Mouse (Mus musculus) stomach, embryonic 14.5 days (tissue): ENCODE measurements around the gene Gm572. TPM values are rescaled to one million over a fixed set of nuclear protein-coding genes. Genes with fewer than 3 reads are reported as not detected.
A peak's percentile ranks its signal among the peaks of the same experiment; 100 is the strongest.

Source experiments
- ATAC-seq: fragments of 200-750 bp; cut with Nextera tagmentation; 2 replicates; pipeline ENCODE4 v1.8.0; 2017; ENCODE audit warnings: low read depth, moderate TSS enrichment; ENCODE audit not compliant: insufficient number of reproducible peaks, insufficient read depth, low FRiP score
- H3K27ac ChIP-seq: fragments of 300-500 bp; sonication (generic); 2 replicates; pipeline ENCODE4 v1.5.1; 2014; ENCODE audit warnings: mild to moderate bottlenecking, low read length, moderate library complexity, mixed read lengths
- H3K27me3 ChIP-seq: fragments of 300-500 bp; sonication (generic); 2 replicates; pipeline ENCODE4 v1.6.1; 2014; ENCODE audit warnings: low read length, control low read depth, mixed read lengths; ENCODE audit not compliant: control insufficient read depth, insufficient read depth
- H3K36me3 ChIP-seq: fragments of 300-500 bp; sonication (generic); 2 replicates; pipeline ENCODE4 v1.6.1; 2014; ENCODE audit warnings: mild to moderate bottlenecking, control low read depth, low read length, moderate library complexity, mixed read lengths; ENCODE audit not compliant: control insufficient read depth, insufficient read depth
- H3K4me1 ChIP-seq: fragments of 300-500 bp; sonication (generic); 2 replicates; pipeline ENCODE4 v1.6.1; 2014; ENCODE audit warnings: low read length, control low read depth, mixed read lengths; ENCODE audit not compliant: control insufficient read depth, insufficient read depth
- H3K4me2 ChIP-seq: fragments of 300-500 bp; sonication (generic); replicated peaks from 2 replicates; pipeline ENCODE4 v1.6.1; 2014; ENCODE audit warnings: low read depth, low read length, control low read depth
- H3K4me3 ChIP-seq: fragments of 300-500 bp; sonication (generic); 2 replicates; pipeline ENCODE4 v1.5.1; 2014; ENCODE audit warnings: low read depth, low read length, control low read depth
- H3K9ac ChIP-seq: fragments of 300-500 bp; sonication (generic); replicated peaks from 2 replicates; pipeline ENCODE4 v1.6.1; 2014; ENCODE audit warnings: low read depth, mild to moderate bottlenecking, control low read depth, low read length, moderate library complexity, mixed read lengths
- H3K9me3 ChIP-seq: fragments of 300-500 bp; sonication (generic); 2 replicates; pipeline ENCODE4 v1.6.1; 2016; ENCODE audit warnings: low read depth, low read length, control low read depth; ENCODE audit not compliant: control insufficient read depth
- WGBS: fragments of 180-500 bp; shearing (Covaris S2); extraction: QIAGEN DNeasy Blood & Tissue Kit; methylation state at CpG from one replicate; pipeline ENCODE4 v1.1.7; 2014; 5-methylcytosine and 5-hydroxymethylcytosine counted together
- polyA plus RNA-seq: library from polyadenylated mRNA; unstranded; fragments of >200 nt; fragmentation: Nextera tagmentation; extraction: Ambion mirVana; gene quantifications from 2 replicates; pipeline ENCODE4 v1.2.1, GENCODE M21; 2014

The Gm572 gene
- polyA plus RNA-seq, 1 experiment from 2014 or later: not detected

DNA sequence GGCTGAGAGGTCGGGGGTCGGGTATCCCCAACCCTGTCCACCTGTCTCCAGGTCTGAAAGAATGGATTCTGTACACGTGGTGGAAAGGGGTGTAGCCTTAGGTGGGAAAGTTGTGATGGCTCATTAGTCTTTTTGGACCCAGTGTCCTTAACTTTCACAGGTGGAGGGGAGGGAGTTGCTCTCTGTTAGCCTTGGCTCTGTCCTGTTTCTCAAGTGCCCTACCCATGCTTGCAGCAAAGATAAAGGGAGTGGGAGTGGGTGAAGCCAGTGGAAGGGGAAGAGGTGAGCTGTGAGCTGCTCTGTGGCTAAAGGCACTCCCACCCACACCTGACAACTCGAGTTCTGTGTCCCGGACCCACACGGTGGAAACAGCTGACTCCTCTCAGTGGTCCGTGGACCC lies 20.2 kb downstream of the Gm572 start:
- Histone ChIP-seq H3K4me2 (no peak overlapping the region), H3K9ac (no peak overlapping the region), H3K4me3 (no peak overlapping the region), H3K27ac (no peak overlapping the region), H3K36me3 (no peaks in the 10 kb centered on the region), H3K9me3 (no peaks in the 10 kb centered on the region), H3K27me3 (no peaks in the 10 kb centered on the region), H3K4me1 (no peaks in the 10 kb centered on the region)
- WGBS: 46% methylated on average over 7 of the region's 7 CpGs
- ATAC-seq: no peak

DNA sequence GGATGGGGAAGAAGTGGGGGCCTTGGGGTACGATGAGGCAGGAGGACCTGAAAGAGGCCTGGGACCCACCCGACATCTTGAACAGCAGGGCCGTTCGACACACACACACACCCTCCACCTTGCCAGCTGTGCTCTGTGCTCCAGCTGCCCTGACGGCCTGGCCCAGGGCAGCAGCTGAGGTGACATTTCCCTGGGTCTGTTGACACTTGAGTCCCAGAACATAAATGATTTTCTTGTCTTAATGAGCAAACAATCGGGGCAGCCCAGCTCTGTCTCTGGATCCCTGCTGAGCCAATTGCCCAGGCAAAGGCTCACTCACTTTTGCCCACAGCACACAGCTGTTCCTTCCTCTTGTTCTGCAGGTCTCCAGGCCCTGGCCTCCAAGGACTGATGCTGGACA lies 20.9 kb downstream of the Gm572 start:
- ATAC-seq: no peak
- Histone ChIP-seq H3K4me3 (no peak overlapping the region), H3K4me2 (no peak overlapping the region), H3K27ac (no peak overlapping the region), H3K9me3 (no peaks in the 10 kb centered on the region), H3K9ac (no peak overlapping the region), H3K27me3 (no peaks in the 10 kb centered on the region), H3K36me3 (no peaks in the 10 kb centered on the region), H3K4me1 (no peaks in the 10 kb centered on the region)
- WGBS: 41% methylated on average over 6 of the region's 6 CpGs

DNA sequence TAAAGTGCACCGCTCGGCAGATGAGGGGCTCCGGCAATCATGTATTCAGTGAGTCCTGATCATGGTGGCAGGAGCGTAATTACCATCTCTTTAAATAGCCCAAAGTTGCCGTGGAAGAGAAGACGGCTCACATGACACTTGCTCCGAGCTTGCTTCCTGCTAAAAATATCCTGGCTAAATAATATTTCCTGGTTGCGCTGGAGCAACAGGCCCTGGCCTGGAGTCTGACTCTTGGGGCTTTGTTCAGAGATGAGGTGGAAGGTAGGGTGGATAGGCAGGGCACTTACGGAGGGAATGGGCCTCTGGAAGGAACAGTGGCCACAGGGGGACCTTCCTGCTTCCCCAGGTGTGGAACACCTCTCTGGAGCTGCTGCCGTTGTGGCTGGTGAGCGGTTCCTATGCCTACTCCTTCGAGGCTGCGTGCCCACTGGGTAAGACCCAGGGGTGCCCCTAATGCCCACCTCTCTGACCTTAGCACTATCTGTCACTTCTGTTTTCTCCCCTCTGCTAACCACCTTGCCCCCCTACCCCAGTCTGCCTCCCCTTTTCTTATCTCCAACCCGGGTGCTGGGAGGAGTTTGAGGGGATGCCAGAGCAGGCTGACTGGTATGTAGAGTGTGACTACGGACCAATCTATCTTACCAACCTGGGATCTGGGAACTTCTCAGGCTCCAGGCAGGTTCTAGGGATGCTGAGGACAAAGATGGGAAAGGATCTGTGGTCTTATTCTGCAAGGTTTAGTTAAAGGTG lies 24.1 kb downstream of the Gm572 start:
- Histone ChIP-seq H3K36me3 (no peaks in the 10 kb centered on the region), H3K4me2 (no peak overlapping the region), H3K27ac (no peak overlapping the region), H3K9ac (no peak overlapping the region), H3K4me1 (peaks cover 6% of the 10 kb centered on the region; the same call in 1 of the 2 replicates), H3K27me3 (no peaks in the 10 kb centered on the region), H3K9me3 (no peaks in the 10 kb centered on the region), H3K4me3 (no peak overlapping the region)
- WGBS: 76% methylated on average over 15 of the region's 15 CpGs
- no peak for ATAC-seq

DNA sequence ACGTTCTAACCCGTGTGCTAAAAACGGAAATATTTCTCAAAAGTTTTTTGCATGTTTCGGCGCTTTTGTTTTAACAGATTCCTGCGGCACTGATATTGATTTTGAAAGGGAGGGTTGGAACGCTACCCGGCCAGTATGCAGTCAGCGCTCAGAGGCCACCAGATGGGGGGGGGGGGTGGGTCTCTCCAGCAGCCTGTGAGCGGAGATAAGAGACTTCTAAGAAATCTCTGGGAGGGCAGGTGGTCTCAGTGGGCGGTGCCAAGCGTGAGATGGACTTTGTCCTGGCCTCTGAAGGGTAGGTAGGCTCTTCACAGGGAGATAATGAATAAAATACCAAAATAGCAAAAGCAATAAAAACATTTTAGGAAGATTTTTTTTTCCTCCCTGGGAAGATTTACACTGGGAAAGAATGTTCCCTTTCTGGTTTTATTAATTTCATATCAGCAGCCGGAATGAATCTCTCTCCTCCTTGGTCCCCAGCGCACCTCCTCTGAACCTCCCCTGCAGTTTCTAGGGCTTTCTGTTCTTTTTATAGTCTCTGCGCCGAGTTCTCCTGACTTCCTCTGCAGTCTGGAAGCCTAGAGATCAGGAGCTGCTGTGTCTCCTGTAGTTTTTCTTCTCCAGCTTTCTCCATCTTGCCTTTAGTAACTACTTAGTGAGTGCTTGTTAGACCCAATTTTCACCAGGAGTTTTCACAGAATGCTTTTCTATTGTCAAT lies 28.3 kb downstream of the Gm572 start:
- Histone ChIP-seq H3K4me3 (no peak overlapping the region), H3K4me1 (peaks cover 18% of the 10 kb centered on the region), H3K9ac (no peak overlapping the region), H3K4me2 (no peak overlapping the region; the same call in 1 of the 2 replicates), H3K27ac (no peak overlapping the region), H3K27me3 (no peaks in the 10 kb centered on the region), H3K9me3 (no peaks in the 10 kb centered on the region), H3K36me3 (no peaks in the 10 kb centered on the region)
- no peak for ATAC-seq
- 26% methylated on average over 16 of the region's 16 CpGs for WGBS

DNA sequence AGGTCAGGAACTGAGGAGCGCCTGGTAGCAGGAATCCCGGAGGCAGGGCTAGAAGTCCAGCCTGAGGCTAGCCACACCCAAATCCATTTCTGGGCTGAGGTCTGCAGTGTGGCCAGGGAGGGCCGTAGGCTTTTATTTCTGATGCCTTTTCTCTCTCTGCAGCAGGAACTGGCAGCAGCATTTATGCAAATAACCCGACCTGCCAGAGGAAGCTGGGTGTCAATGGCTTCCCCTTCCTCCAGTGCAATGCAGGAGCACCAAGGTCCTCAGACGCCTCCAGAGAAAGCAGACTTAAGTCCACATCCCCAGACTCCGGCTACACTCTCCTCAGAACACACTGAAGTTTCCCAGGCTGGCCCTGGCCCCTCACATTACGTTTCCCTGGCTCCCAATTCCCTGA lies 31.9 kb downstream of the Gm572 start:
- no peak overlapping the region for H3K9ac ChIP-seq
- no peaks in the 10 kb centered on the region for H3K27me3 ChIP-seq

DNA sequence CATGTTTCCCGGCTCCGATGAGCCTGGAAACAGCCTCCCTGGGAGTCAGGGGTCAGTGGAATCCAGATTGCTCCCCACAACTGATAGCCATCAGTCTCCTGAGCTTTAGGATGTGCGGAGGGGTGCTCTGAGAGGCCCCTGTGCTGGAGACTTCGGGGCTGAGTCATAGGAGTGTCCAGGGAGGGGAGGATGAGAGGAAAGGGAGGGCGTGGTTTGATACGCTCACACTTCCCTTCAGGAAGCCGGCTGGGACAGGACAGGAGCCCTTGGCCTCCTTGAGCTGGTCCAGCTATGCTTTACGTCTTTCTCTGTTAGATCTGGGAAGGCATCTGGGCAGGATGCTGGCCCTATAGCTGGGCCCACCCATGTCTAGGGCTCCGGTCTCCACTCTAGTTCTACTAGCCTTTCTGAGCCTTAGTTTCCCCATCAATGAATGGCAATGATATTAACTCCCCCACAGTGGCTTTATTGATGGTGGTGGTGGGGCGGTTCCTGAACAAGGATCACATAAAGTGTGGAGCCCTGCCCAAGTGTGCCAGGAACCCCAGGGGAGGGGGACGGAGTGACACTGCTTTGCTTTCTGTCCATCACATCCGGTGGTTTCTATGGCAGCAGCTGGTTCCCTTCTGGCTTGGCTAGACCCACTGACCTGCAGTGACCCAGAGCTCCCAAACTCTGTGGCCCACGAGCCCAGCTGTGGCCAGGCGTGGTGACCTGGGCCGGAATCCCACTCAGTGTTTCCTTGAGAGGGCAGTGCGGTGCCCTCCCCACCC lies 33.3 kb downstream of the Gm572 start:
- H3K27me3 ChIP-seq: no peaks in the 10 kb centered on the region
- H3K9me3 ChIP-seq: no peaks in the 10 kb centered on the region
- no peak overlapping the region for H3K27ac ChIP-seq
- H3K4me1 ChIP-seq: peaks cover 21% of the 10 kb centered on the region
- peak; percentile 46 for ATAC-seq
- no peak overlapping the region for H3K9ac ChIP-seq
- no peak overlapping the region for H3K4me3 ChIP-seq
- H3K4me2 ChIP-seq: no peak overlapping the region
- H3K36me3 ChIP-seq: no peaks in the 10 kb centered on the region
- whole genome bisulfite sequencing: 36% methylated on average over 16 of the region's 16 CpGs

More for the DNA sequence above, 31.9 kb downstream of the Gm572 start:
- Histone ChIP-seq H3K4me1 (peaks cover 26% of the 10 kb centered on the region), H3K4me2 (no peak overlapping the region), H3K27ac (no peak overlapping the region), H3K9me3 (no peaks in the 10 kb centered on the region), H3K4me3 (no peak overlapping the region), H3K36me3 (no peaks in the 10 kb centered on the region)
- WGBS: 42% methylated on average over 7 of the region's 7 CpGs
- ATAC-seq: no peak

DNA sequence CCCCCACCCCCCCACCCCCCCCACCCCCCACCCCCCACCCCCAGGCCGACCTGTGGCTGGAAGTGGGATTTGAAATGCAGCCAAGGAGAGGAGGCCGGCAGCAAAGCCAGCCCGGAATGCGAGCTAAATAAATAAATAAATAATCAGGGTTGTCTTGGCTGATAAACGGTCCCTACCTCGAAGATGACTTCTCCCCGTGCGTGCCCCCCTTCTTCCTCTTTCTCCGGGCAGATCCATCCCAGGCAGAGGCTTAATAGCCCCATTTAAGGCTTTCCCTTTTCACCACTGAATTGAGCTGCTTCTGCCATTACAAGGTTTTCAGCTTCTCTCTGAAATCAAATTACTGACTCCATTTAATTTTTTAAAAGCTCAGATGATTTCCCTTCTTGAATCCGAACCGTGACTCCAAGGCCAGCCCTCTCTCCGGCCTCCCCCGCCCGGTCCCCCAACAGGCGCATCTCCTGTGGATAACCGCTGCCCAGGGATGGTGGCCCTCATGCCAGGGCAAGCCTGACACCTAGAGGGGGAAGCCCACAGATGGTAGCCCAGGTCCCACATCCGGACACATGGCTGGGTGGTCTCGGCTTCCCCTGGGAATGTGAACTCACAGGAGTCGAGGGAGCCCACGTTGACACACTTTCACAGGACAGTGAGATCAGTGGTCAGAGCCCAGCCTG lies 34.0 kb downstream of the Gm572 start:
- H3K4me3 ChIP-seq: no peak overlapping the region
- no peaks in the 10 kb centered on the region for H3K27me3 ChIP-seq
- peaks cover 20% of the 10 kb centered on the region for H3K4me1 ChIP-seq
- WGBS: 36% methylated on average over 20 of the region's 20 CpGs
- ATAC-seq: peak; percentile 21; the same call in 1 of the 2 replicates
- H3K9me3 ChIP-seq: no peaks in the 10 kb centered on the region
- no peak overlapping the region; the same call in 1 of the 2 replicates for H3K9ac ChIP-seq
- no peaks in the 10 kb centered on the region for H3K36me3 ChIP-seq
- no peak overlapping the region for H3K27ac ChIP-seq
- no peak overlapping the region for H3K4me2 ChIP-seq

- Histone ChIP-seq H3K36me3 (no peaks in the 10 kb centered on the region), H3K27me3 (no peaks in the 10 kb centered on the region), H3K4me2 (no peak overlapping the region), H3K27ac (no peak overlapping the region), H3K9ac (no peak overlapping the region), H3K4me1 (peaks cover 20% of the 10 kb centered on the region), H3K9me3 (no peaks in the 10 kb centered on the region), H3K4me3 (no peak overlapping the region)
- no peak for ATAC-seq
- WGBS: 82% methylated on average over 7 of the region's 7 CpGs
These were observed 35.0 kb downstream of the Gm572 start for GRCm38 (mm10) chr4:148678105-148678504.
